Mouse (Mus musculus): ENCODE results near the gene Wdr37. TPM values are rescaled to one million over a fixed set of nuclear protein-coding genes. Genes with fewer than 3 reads are reported as not detected.
"Not testable (repeated sequence)": the region's sequence is repeated elsewhere in the genome, so short reads cannot be mapped to it uniquely, and the experiment has no call there.

Wdr37 gene
- polyA plus RNA-seq (2015; fragmentation: Nextera tagmentation; extraction: Ambion mirVana): 21.3 and 22.1 TPM in 2 replicates

- no peaks in the 10 kb centered on the region for H3K27me3 ChIP-seq
- H3K4me1 ChIP-seq: peaks cover 8% of the 10 kb centered on the region
- no peak for ATAC-seq (ENCODE audit: insufficient number of reproducible peaks, insufficient read depth, low FRiP score, low TSS enrichment, low read depth)
- H3K27ac ChIP-seq: peak within 1 kb of the TSS; percentile 98
- peak within 1 kb of the TSS; percentile 82 for H3K4me2 ChIP-seq
- no peaks in the 10 kb centered on the region for H3K36me3 ChIP-seq
- no peaks in the 10 kb centered on the region for H3K9me3 ChIP-seq
- H3K4me3 ChIP-seq: peak within 1 kb of the TSS; percentile 83
- WGBS: under 1% methylated on average over 18 of the region's 18 CpGs
- H3K9ac ChIP-seq: peak within 1 kb of the TSS; percentile 85
These were observed at the start of gene Wdr37 for GRCm38 (mm10) chr13:8871314-8871962. TSS of gene Wdr37 (minus strand) at chr13:8871909.

- ATAC-seq (ENCODE audit: insufficient number of reproducible peaks, insufficient read depth, low FRiP score, low TSS enrichment, low read depth); H3K4me3 ChIP-seq; H3K9ac ChIP-seq; H3K4me1 ChIP-seq; H3K27ac ChIP-seq; H3K9me3 ChIP-seq; H3K36me3 ChIP-seq; H3K27me3 ChIP-seq; H3K4me2 ChIP-seq: not testable (repeated sequence)
- 90% methylated on average over 8 of the region's 8 CpGs for WGBS
These were observed 42.2 kb upstream of the Wdr37 start for GRCm38 (mm10) chr13:8913890-8914289.

GRCm38 (mm10) chr13:8905986-8906385 is 34.3 kb upstream of the Wdr37 start:
- H3K9me3 ChIP-seq: peaks cover 10% of the 10 kb centered on the region
- not testable (repeated sequence) for H3K27ac ChIP-seq; H3K36me3 ChIP-seq; H3K9ac ChIP-seq; H3K4me1 ChIP-seq; H3K27me3 ChIP-seq; H3K4me3 ChIP-seq; H3K4me2 ChIP-seq; ATAC-seq (ENCODE audit: insufficient number of reproducible peaks, insufficient read depth, low FRiP score, low TSS enrichment, low read depth)
- WGBS: 84% methylated on average over 2 of the region's 2 CpGs

GRCm38 (mm10) chr13:8888603-8889002 is 16.9 kb upstream of the Wdr37 start:
- Histone ChIP-seq H3K27ac (no peak overlapping the region), H3K4me1 (peaks cover 6% of the 10 kb centered on the region), H3K9ac (no peak overlapping the region), H3K36me3 (peaks cover 25% of the 10 kb centered on the region), H3K4me2 (no peak overlapping the region), H3K4me3 (no peak overlapping the region), H3K27me3 (no peaks in the 10 kb centered on the region), H3K9me3 (no peaks in the 10 kb centered on the region)
- ATAC-seq (ENCODE audit: insufficient number of reproducible peaks, insufficient read depth, low FRiP score, low TSS enrichment, low read depth): no peak
- 92% methylated on average over 1 of the region's 1 CpGs for WGBS

- H3K9me3 ChIP-seq: no peaks in the 10 kb centered on the region
- WGBS: 4% methylated on average over 9 of the region's 9 CpGs
- ATAC-seq (ENCODE audit: insufficient number of reproducible peaks, insufficient read depth, low FRiP score, low TSS enrichment, low read depth): no peak
- peaks cover 16% of the 10 kb centered on the region for H3K36me3 ChIP-seq
- peaks cover 6% of the 10 kb centered on the region for H3K4me1 ChIP-seq
- peak overlapping the region; percentile 75 for H3K9ac ChIP-seq
- H3K27ac ChIP-seq: peak overlapping the region; percentile 92
- peak overlapping the region; percentile 77 for H3K4me3 ChIP-seq
- peak overlapping the region; percentile 68 for H3K4me2 ChIP-seq
- no peaks in the 10 kb centered on the region for H3K27me3 ChIP-seq
These were observed 14.5 kb upstream of the Wdr37 start for GRCm38 (mm10) chr13:8886185-8886560.

GRCm38 (mm10) chr13:8885445-8886184 is 13.9 kb upstream of the Wdr37 start, which contains the start of gene Idi1:
TSS of gene Idi1 (plus strand) at chr13:8885501.
- H3K27me3 ChIP-seq: no peaks in the 10 kb centered on the region
- H3K4me3 ChIP-seq: peak within 1 kb of the TSS; percentile 77
- under 1% methylated on average over 46 of the region's 46 CpGs for WGBS
- no peaks in the 10 kb centered on the region for H3K9me3 ChIP-seq
- peak within 1 kb of the TSS; percentile 68 for H3K4me2 ChIP-seq
- H3K36me3 ChIP-seq: peaks cover 16% of the 10 kb centered on the region
- peak within 1 kb of the TSS; percentile 75 for H3K9ac ChIP-seq
- ATAC-seq (ENCODE audit: insufficient number of reproducible peaks, insufficient read depth, low FRiP score, low TSS enrichment, low read depth): peak; percentile 100
- peak within 1 kb of the TSS; percentile 92 for H3K27ac ChIP-seq
- peaks cover 6% of the 10 kb centered on the region for H3K4me1 ChIP-seq

- not testable (repeated sequence) for ATAC-seq (ENCODE audit: insufficient number of reproducible peaks, insufficient read depth, low FRiP score, low TSS enrichment, low read depth); H3K4me1 ChIP-seq; H3K9ac ChIP-seq; H3K36me3 ChIP-seq; H3K9me3 ChIP-seq; H3K27me3 ChIP-seq; H3K27ac ChIP-seq; H3K4me2 ChIP-seq; H3K4me3 ChIP-seq
- WGBS: 73% methylated on average over 5 of the region's 5 CpGs
These were observed 12.2 kb upstream of the Wdr37 start for GRCm38 (mm10) chr13:8883870-8884269.

GRCm38 (mm10) chr13:8881611-8882010 is 9.9 kb upstream of the Wdr37 start:
- ATAC-seq (ENCODE audit: insufficient number of reproducible peaks, insufficient read depth, low FRiP score, low TSS enrichment, low read depth): no peak
- H3K27ac ChIP-seq: no peak overlapping the region
- no peaks in the 10 kb centered on the region for H3K36me3 ChIP-seq
- no peaks in the 10 kb centered on the region for H3K9me3 ChIP-seq
- no peak overlapping the region for H3K4me2 ChIP-seq
- H3K4me3 ChIP-seq: no peak overlapping the region
- no peaks in the 10 kb centered on the region for H3K4me1 ChIP-seq
- no peak overlapping the region for H3K9ac ChIP-seq
- 74% methylated on average over 3 of the region's 3 CpGs for WGBS
- no peaks in the 10 kb centered on the region for H3K27me3 ChIP-seq

GRCm38 (mm10) chr13:8873776-8874175 is 2.1 kb upstream of the Wdr37 start:
- no peak overlapping the region for H3K27ac ChIP-seq
- H3K36me3 ChIP-seq: no peaks in the 10 kb centered on the region
- peaks cover 8% of the 10 kb centered on the region for H3K4me1 ChIP-seq
- no peaks in the 10 kb centered on the region for H3K27me3 ChIP-seq
- no peak for ATAC-seq (ENCODE audit: insufficient number of reproducible peaks, insufficient read depth, low FRiP score, low TSS enrichment, low read depth)
- 88% methylated on average over 1 of the region's 1 CpGs for WGBS
- H3K9me3 ChIP-seq: no peaks in the 10 kb centered on the region
- no peak overlapping the region for H3K9ac ChIP-seq
- H3K4me3 ChIP-seq: no peak overlapping the region
- H3K4me2 ChIP-seq: no peak overlapping the region

- no peaks in the 10 kb centered on the region for H3K9me3 ChIP-seq
- H3K4me1 ChIP-seq: peaks cover 8% of the 10 kb centered on the region
- H3K4me3 ChIP-seq: peak overlapping the region; percentile 83
- peak overlapping the region; percentile 82 for H3K4me2 ChIP-seq
- H3K27me3 ChIP-seq: no peaks in the 10 kb centered on the region
- under 1% methylated on average over 57 of the region's 57 CpGs for WGBS
- peak overlapping the region; percentile 85 for H3K9ac ChIP-seq
- peak; percentile 87 for ATAC-seq (ENCODE audit: insufficient number of reproducible peaks, insufficient read depth, low FRiP score, low TSS enrichment, low read depth)
- no peaks in the 10 kb centered on the region for H3K36me3 ChIP-seq
- peak overlapping the region; percentile 98 for H3K27ac ChIP-seq
These were observed 997 bp downstream of the Wdr37 start for GRCm38 (mm10) chr13:8870510-8871313.

GRCm38 (mm10) chr13:8870160-8870509 is 1.6 kb downstream of the Wdr37 start:
- peak overlapping the region; percentile 98; the same call in 1 of the 2 replicates for H3K27ac ChIP-seq
- ATAC-seq (ENCODE audit: insufficient number of reproducible peaks, insufficient read depth, low FRiP score, low TSS enrichment, low read depth): no peak
- no peaks in the 10 kb centered on the region for H3K27me3 ChIP-seq
- no peaks in the 10 kb centered on the region for H3K36me3 ChIP-seq
- H3K9ac ChIP-seq: peak overlapping the region; percentile 85
- no peaks in the 10 kb centered on the region for H3K9me3 ChIP-seq
- H3K4me3 ChIP-seq: peak overlapping the region; percentile 83
- H3K4me1 ChIP-seq: peaks cover 8% of the 10 kb centered on the region
- 5% methylated on average over 9 of the region's 9 CpGs for WGBS
- peak overlapping the region; percentile 82 for H3K4me2 ChIP-seq

All from embryonic facial prominence, embryonic 13.5 days (tissue).